Mouse (Mus musculus): Measurements from ENCODE around the gene Lcmt1.

Lcmt1 gene

DNA sequence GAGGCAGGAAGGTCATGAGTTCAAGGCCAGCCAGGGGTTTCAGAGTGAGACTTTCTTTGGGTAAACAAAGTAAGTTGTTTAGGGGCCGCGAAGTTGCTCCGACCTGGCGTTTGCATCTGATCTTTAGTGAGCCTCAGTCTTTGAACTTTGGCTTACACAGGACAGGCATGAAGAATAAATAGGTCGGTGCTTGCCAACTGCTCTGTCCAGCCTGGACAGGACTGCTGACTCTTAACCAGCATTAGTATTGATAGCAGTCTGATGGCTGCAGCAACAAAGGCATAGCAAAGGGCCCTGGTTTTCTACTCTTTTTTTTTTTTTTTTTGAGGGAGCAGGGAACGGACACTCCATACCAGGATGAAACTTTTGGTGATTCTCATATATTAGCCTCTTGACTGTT lies 83.0 kb downstream of the Lcmt1 start:
- no peak for DNase-seq (ENCODE audit: low read depth in 2 of 2, low spot score in 2 of 2)

DNA sequence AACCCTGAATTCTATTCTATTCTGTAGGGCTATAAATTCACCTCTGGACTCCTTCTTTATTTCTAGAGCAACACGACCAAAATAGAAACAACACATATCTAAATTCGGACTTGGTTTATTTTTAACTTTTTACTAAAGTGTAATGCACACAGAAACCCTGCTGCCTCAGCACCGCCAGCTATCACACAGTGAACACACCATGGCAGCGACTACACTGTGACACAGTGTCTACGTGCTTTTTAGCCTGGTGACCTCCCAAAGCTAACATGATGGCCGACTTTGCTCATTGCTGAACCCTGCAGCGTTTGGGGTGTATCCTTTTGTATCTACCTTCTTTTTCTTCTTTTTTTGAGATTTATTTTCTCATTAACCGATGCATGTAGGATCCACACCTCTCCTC lies 83.5 kb downstream of the Lcmt1 start:
- DNase-seq (ENCODE audit: low read depth in 2 of 2, low spot score in 2 of 2) = no peak

DNA sequence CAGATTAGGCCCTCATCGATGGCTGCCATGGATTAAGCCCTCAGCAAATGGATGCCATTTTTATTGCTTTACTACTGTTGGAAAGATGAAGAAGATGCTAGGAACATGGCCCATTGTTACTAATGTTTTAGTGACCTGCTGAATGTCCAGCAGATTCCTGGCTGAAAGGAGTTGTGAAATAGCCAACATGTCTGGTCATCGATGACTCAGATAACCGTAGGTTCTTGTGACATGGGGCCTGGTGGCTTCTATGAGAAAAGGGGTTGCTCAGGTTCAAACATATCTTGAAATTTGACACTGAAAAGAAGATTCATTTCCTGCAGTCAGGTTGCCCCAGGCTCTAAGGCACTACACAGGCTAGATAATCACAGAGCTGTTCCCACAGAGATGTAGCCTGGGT lies 85.5 kb downstream of the Lcmt1 start:
- no peak for DNase-seq (ENCODE audit: low read depth in 2 of 2, low spot score in 2 of 2)

DNA sequence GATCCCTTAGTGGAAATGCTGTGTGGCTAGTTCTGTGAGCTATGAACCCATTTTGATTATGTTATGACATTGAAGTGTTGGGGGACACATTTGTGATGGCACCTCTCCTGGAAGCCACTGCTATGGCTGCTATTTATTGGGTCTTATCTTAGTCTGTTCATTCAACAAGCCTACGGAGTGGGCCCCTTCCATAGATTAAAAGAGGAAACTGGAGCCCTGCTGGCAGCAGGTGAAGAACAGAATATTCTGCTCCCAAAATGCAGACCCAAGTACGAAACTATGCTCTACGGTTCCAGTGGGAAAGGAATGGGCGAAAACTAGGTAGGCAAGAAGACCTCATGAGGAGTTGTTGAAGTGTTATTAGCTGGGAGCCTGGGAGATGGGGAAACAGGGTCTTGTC lies 88.7 kb downstream of the Lcmt1 start:
- DNase-seq (ENCODE audit: low read depth in 2 of 2, low spot score in 2 of 2) = no peak

- DNase-seq (ENCODE audit: low read depth in 2 of 2, low spot score in 2 of 2) = no peak
These were observed 89.7 kb downstream of the Lcmt1 start for GRCm38 (mm10) chr7:123459247-123459646.

GRCm38 (mm10) chr7:123461316-123461715 lies 91.7 kb downstream of the Lcmt1 start:
- DNase-seq (ENCODE audit: low read depth in 2 of 2, low spot score in 2 of 2) = no peak

DNA sequence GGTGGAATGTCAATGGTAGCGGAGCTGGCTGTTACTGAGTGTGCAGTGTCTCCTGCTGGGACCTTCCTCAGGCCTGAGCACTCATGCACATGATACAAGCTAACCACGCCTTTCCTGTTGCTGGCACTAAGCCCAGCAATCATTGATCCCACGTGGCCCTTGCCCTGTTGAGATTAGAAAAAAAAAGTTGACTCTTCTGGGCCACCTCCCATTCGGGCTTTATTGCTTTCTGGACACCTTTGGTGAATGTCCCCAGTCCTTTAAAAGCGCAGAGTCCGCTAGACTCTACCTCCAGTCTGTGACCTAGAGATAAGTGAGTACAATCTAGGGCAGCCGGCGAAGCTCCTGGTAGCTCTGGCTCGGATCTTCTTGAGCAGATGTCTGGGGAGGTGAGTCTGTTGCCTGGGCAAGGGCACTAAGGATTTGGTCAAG lies 92.5 kb downstream of the Lcmt1 start, which contains the start of gene Aqp8:
Gene Aqp8 (plus strand): TSS at position 222 of the 432 bp plus-strand sequence.
- no peak for DNase-seq (ENCODE audit: low read depth in 2 of 2, low spot score in 2 of 2)

GRCm38 (mm10) chr7:123463569-123463968 lies 94.0 kb downstream of the Lcmt1 start:
- DNase-seq (ENCODE audit: low read depth in 2 of 2, low spot score in 2 of 2) = no peak

DNA sequence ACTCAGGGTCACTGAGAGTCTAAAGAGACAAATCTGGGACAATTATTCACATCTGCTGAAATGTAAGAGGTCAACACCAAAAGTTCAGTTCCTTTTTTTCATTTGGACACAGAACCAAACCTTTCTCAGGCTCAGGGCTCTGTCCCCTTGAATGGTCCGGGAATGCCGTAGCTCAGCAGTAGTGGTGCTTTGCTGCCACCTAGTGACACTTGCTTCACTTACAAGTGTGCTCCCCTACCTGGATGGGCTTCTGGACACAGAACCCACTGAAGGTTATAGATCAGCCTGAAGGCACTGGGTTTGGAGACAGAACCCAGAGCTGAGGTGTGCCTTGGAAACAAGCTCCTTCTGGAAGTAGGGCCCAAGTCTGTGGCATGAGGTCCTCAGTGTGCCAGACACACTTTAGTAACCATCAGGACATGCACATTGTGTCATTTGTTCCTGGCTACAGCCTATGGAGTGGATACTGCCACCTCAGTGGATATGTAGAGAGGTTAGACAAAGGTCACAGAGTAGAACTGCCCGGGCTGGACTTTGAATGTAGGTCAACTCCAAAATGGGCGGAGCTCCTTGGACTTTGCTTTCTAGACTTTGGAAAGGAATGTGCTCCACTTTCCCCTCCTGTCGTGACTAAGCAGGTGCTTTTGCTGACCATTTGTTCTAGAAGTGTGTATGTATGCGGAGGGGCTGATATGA lies 96.3 kb downstream of the Lcmt1 start:
- peak in 1 of 2 experiments; percentile 2 for DNase-seq (ENCODE audit: low read depth in 2 of 2, low spot score in 2 of 2)

GRCm38 (mm10) chr7:123467961-123468360 lies 98.4 kb downstream of the Lcmt1 start:
- DNase-seq (ENCODE audit: low read depth in 2 of 2, low spot score in 2 of 2) = no peak

All from CD8-positive naive resting alpha-beta T cell, adult 2 months (primary cell).